Mouse (Mus musculus): ENCODE results near the gene Cyp2d34. TPM values are rescaled to one million over a fixed set of nuclear protein-coding genes. Genes with fewer than 3 reads are reported as not detected.

Cyp2d34 gene
- total RNA-seq (2014; rRNA removed): not detected in 2 replicates
- not detected in 2 replicates for polyA plus RNA-seq (2015; fragmentation: Nextera tagmentation; extraction: Ambion mirVana)

DNA sequence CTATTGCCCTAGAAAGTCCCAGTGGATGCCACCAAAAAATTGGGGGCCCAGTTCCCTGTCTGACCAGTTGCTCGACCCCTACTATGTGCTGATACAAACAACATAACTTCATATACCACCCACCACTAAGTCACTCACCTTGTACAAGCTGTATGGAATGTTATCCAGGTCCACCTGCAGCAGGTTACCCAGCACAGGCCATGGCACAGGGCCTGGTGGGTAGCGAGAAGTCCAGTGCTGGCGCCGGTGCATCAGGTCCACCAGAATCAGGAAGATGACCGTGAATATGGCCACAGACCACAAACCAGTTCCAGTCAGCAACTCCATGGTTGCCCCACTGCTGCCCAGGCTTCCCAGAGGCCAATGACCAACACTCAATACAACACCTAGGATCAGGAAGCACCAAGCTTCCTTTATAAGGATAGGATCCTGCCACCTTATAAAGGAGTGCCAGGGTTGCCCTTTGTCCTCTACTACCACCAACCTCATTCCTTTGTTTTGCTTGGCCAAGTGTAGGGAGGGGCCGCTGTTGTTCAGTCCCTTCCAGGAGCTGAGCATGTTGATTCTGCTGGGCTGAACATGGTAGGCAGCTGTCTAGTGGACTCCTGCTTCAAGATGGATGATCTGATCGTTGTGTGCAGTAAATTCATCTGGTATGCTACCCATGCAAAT, at the start of gene Cyp2d34:
Cyp2d34 (minus strand) TSS at position 416 of the 672 bp plus-strand sequence.
- TF ChIP-seq CTCF (IDR thresholded peaks at IDR 0.05; ENCODE audit: low read depth): no peak
- Histone ChIP-seq H3K36me3 (ENCODE audit: insufficient read depth, low read length) (no peaks in the 10 kb centered on the region), H3K27ac (no peak within 1 kb of the TSS), H3K9me3 (ENCODE audit: low read length) (no peaks in the 10 kb centered on the region), H3K9ac (replicated peaks; ENCODE audit: low read length) (no peak within 1 kb of the TSS), H3K4me2 (ENCODE audit: low read depth, low read length) (no peak within 1 kb of the TSS), H3K27me3 (ENCODE audit: insufficient read depth, low read length) (no peaks in the 10 kb centered on the region), H3K4me1 (ENCODE audit: insufficient read depth, low read length) (no peaks in the 10 kb centered on the region), H3K4me3 (ENCODE audit: low read length) (no peak within 1 kb of the TSS)
- no peak for DNase-seq (ENCODE audit: low spot score)
- ATAC-seq: no peak
- 89% methylated on average over 7 of the region's 7 CpGs for WGBS

- Histone ChIP-seq H3K27ac (no peak overlapping the region), H3K4me1 (ENCODE audit: insufficient read depth, low read length) (no peaks in the 10 kb centered on the region), H3K36me3 (ENCODE audit: insufficient read depth, low read length) (no peaks in the 10 kb centered on the region), H3K4me3 (ENCODE audit: low read length) (no peak overlapping the region), H3K27me3 (ENCODE audit: insufficient read depth, low read length) (no peaks in the 10 kb centered on the region), H3K4me2 (ENCODE audit: low read depth, low read length) (no peak overlapping the region), H3K9ac (replicated peaks; ENCODE audit: low read length) (no peak overlapping the region), H3K9me3 (ENCODE audit: low read length) (no peaks in the 10 kb centered on the region)
- DNase-seq (ENCODE audit: low spot score) (no peak), ATAC-seq (no peak)
- no peak for TF ChIP-seq CTCF (IDR thresholded peaks at IDR 0.05; ENCODE audit: low read depth)
- WGBS: 86% methylated on average over 2 of the region's 2 CpGs
These were observed 35.6 kb upstream of the Cyp2d34 start for GRCm38 (mm10) chr15:82656346-82656745.

GRCm38 (mm10) chr15:82644371-82644770, 23.6 kb upstream of the Cyp2d34 start:
- Histone ChIP-seq H3K9me3 (ENCODE audit: low read length) (no peaks in the 10 kb centered on the region), H3K4me2 (ENCODE audit: low read depth, low read length) (no peak overlapping the region), H3K4me1 (ENCODE audit: insufficient read depth, low read length) (no peaks in the 10 kb centered on the region), H3K27me3 (ENCODE audit: insufficient read depth, low read length) (no peaks in the 10 kb centered on the region), H3K27ac (no peak overlapping the region), H3K36me3 (ENCODE audit: insufficient read depth, low read length) (no peaks in the 10 kb centered on the region), H3K9ac (replicated peaks; ENCODE audit: low read length) (no peak overlapping the region), H3K4me3 (ENCODE audit: low read length) (no peak overlapping the region)
- WGBS: 85% methylated on average over 3 of the region's 3 CpGs
- DNase-seq (ENCODE audit: low spot score): no peak
- no peak for TF ChIP-seq CTCF (IDR thresholded peaks at IDR 0.05; ENCODE audit: low read depth)
- no peak for ATAC-seq

GRCm38 (mm10) chr15:82643771-82644170, 23.0 kb upstream of the Cyp2d34 start:
- H3K27me3 ChIP-seq (ENCODE audit: insufficient read depth, low read length): no peaks in the 10 kb centered on the region
- no peak overlapping the region for H3K4me2 ChIP-seq (ENCODE audit: low read depth, low read length)
- no peak overlapping the region for H3K27ac ChIP-seq
- no peak for TF ChIP-seq CTCF (IDR thresholded peaks at IDR 0.05; ENCODE audit: low read depth)
- WGBS: 94% methylated on average over 5 of the region's 5 CpGs
- no peak overlapping the region for H3K4me3 ChIP-seq (ENCODE audit: low read length)
- H3K36me3 ChIP-seq (ENCODE audit: insufficient read depth, low read length): no peaks in the 10 kb centered on the region
- no peak overlapping the region for H3K9ac ChIP-seq (replicated peaks; ENCODE audit: low read length)
- no peak for ATAC-seq
- no peaks in the 10 kb centered on the region for H3K4me1 ChIP-seq (ENCODE audit: insufficient read depth, low read length)
- H3K9me3 ChIP-seq (ENCODE audit: low read length): no peaks in the 10 kb centered on the region
- DNase-seq (ENCODE audit: low spot score): no peak

DNA sequence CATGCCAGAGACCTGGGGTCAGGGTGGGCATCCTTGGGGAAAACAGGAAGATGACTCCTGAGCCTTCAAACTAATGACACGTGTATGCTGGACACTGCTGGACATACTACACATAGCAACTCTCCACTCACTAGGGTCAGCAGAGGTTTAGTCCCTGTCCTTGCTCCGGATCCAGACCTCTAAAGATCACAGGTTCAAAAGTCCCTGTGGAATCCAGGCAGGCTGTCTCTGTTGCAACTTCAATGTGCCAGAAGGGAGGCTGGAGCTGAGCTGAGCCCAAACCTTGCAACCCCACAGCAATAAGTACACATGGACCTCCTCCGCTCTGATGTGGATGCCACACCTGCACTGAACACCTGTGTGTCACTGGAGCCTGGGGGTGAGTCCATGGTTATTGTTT, 22.0 kb upstream of the Cyp2d34 start:
- no peak for TF ChIP-seq CTCF (IDR thresholded peaks at IDR 0.05; ENCODE audit: low read depth)
- no peak overlapping the region for H3K27ac ChIP-seq
- no peaks in the 10 kb centered on the region for H3K9me3 ChIP-seq (ENCODE audit: low read length)
- no peaks in the 10 kb centered on the region for H3K4me1 ChIP-seq (ENCODE audit: insufficient read depth, low read length)
- ATAC-seq: no peak
- no peak for DNase-seq (ENCODE audit: low spot score)
- H3K4me3 ChIP-seq (ENCODE audit: low read length): no peak overlapping the region
- H3K9ac ChIP-seq (replicated peaks; ENCODE audit: low read length): no peak overlapping the region
- no peaks in the 10 kb centered on the region for H3K27me3 ChIP-seq (ENCODE audit: insufficient read depth, low read length)
- 85% methylated on average over 3 of the region's 3 CpGs for WGBS
- no peak overlapping the region for H3K4me2 ChIP-seq (ENCODE audit: low read depth, low read length)
- no peaks in the 10 kb centered on the region for H3K36me3 ChIP-seq (ENCODE audit: insufficient read depth, low read length)

- H3K36me3 ChIP-seq (ENCODE audit: insufficient read depth, low read length): no peaks in the 10 kb centered on the region
- no peak for DNase-seq (ENCODE audit: low spot score)
- no peaks in the 10 kb centered on the region for H3K9me3 ChIP-seq (ENCODE audit: low read length)
- TF ChIP-seq CTCF (IDR thresholded peaks at IDR 0.05; ENCODE audit: low read depth): no peak
- no peak overlapping the region for H3K9ac ChIP-seq (replicated peaks; ENCODE audit: low read length)
- no peak overlapping the region for H3K4me3 ChIP-seq (ENCODE audit: low read length)
- H3K4me2 ChIP-seq (ENCODE audit: low read depth, low read length): no peak overlapping the region
- ATAC-seq: no peak
- H3K27me3 ChIP-seq (ENCODE audit: insufficient read depth, low read length): no peaks in the 10 kb centered on the region
- H3K4me1 ChIP-seq (ENCODE audit: insufficient read depth, low read length): no peaks in the 10 kb centered on the region
- 76% methylated on average over 2 of the region's 2 CpGs for WGBS
- H3K27ac ChIP-seq: no peak overlapping the region
These were observed 21.2 kb upstream of the Cyp2d34 start for GRCm38 (mm10) chr15:82641921-82642320.

DNA sequence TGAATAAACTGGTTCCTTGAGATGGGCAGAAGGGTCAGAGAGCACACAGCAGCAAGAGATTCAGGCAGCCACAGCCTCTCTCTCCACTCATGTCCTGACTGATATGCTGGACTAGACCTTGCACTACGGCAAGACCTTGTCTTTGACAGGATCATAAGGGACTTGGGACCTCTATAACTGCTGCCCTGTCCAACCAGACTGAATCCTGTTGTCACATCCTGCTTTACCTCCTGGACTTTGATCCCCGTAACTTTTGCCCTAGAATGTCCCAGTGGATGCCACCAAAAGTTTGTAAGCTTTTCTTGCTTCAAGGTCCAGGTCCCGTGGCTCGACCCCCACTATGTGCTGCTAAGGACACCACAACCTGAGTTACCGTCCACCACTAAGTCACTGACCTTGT, 20.6 kb upstream of the Cyp2d34 start:
- TF ChIP-seq CTCF (IDR thresholded peaks at IDR 0.05; ENCODE audit: low read depth): no peak
- ATAC-seq: no peak
- Histone ChIP-seq H3K4me1 (ENCODE audit: insufficient read depth, low read length) (no peaks in the 10 kb centered on the region), H3K4me3 (ENCODE audit: low read length) (no peak overlapping the region), H3K27ac (no peak overlapping the region), H3K9ac (replicated peaks; ENCODE audit: low read length) (no peak overlapping the region), H3K4me2 (ENCODE audit: low read depth, low read length) (no peak overlapping the region), H3K36me3 (ENCODE audit: insufficient read depth, low read length) (no peaks in the 10 kb centered on the region), H3K9me3 (ENCODE audit: low read length) (no peaks in the 10 kb centered on the region), H3K27me3 (ENCODE audit: insufficient read depth, low read length) (no peaks in the 10 kb centered on the region)
- 88% methylated on average over 5 of the region's 5 CpGs for WGBS
- DNase-seq (ENCODE audit: low spot score): no peak
